Mouse (Mus musculus): Measurements from ENCODE around the gene Kcnj14. TPM values are rescaled to one million over a fixed set of nuclear protein-coding genes. Genes with fewer than 3 reads are reported as not detected.

The Kcnj14 gene
- total RNA-seq, 2 experiments from 2014 or later: 0.45 to 0.53 TPM

DNA sequence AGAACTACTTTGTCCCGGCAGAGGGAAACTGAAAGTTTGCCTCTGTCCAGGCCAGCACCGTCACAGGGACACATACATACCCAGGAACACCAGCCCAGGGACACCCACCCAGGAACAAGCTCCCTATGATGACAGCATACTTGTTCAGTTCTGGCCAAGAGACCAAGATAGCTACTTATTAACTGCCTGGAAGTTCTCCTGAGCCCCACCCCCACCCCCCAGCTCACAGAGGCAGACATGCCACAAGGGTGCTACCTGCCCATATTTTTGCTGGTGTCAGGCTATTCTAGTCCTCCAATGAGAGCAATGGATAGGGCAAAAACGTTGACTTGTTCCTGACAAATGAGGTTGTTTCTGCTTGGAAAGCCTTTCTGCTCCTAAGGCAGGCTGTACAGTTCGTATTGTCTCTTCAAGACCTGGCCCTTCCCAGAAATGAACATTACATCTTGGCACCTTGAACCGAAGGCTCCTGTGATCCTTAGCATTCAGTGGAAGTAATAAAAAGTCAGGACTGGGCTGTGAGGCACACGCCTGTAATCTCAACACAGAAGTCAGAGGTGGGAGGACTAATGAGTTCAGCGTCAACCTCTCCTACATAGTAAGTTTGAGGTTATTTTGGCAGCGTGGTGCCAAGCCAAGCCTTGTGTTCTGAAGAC, 54.0 kb downstream of the Kcnj14 start:
- no peak for DNase-seq (ENCODE audit: low spot score in 2 of 2)

DNA sequence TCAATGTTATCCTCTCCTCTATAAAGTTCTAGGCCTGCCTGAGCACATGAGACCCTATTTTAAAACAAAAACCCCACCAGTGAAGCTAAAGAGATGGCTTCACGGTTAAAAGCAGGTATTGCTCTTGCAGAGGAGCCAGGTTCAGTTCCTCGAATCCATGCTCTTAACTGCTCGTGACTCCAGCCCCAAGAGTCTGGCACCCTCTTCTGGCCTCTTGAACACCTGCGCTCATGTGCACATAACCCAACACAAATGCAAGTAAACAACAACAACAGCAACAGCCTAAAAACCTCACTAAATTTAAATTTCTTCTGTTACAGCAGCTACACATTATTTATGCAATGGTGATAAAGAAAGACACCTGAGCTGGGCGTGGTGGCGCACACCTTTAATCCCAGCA, 57.1 kb downstream of the Kcnj14 start:
- no peak for DNase-seq (ENCODE audit: low spot score in 2 of 2)

DNA sequence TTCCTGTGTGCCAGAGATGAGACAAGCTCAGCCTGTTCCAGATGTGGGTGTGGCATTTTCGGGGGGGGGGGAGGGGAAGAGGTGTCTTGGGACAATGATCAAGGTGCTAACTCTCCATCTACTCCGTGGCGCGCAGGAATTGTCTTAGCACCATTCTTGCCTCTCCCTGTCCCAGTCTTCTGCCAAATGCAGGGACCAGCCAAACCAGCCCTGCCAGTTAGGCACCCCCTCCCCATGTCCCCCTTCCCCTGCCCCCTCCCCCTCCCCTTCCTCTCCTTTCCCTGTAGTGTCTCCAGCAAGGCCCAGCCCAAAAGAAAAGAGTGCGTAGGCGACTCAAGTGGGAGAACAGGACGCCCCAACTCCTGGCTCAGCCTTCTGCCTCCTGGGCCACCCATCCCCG, 57.8 kb downstream of the Kcnj14 start:
- no peak for DNase-seq (ENCODE audit: low spot score in 2 of 2)

Other genes starting within 250 kb of the Kcnj14 start
- under 1 TPM in 1 of 2 experiments, not detected in 1; 0.34 TPM for gene Fgf21, start 209.3 kb downstream of the Kcnj14 start, total RNA-seq (2021)
- under 1 TPM in 1 of 2 experiments, not detected in 1; 0.22 TPM for gene Fut1, start 207.5 kb downstream of the Kcnj14 start, total RNA-seq (2021)
- 1 to 10 TPM in 1 of 2 experiments, under 1 TPM in 1; 0.54 to 1.1 TPM for gene Izumo1, start 203.0 kb downstream of the Kcnj14 start, total RNA-seq (2021)
- gene Rasip1, start 197.3 kb downstream of the Kcnj14 start, total RNA-seq (2021): 10 to 100 TPM; 31.1 to 31.2 TPM
- 10 to 100 TPM; 11.5 to 14.2 TPM for gene Mamstr, start 184.8 kb downstream of the Kcnj14 start, total RNA-seq (2021)
- gene Fut2, start 158.4 kb downstream of the Kcnj14 start, total RNA-seq (2021): under 1 TPM in 1 of 2 experiments, not detected in 1; 0.42 TPM
- gene Ntn5, start 140.8 kb downstream of the Kcnj14 start, total RNA-seq (2021): under 1 TPM in 1 of 2 experiments, not detected in 1; 0.20 TPM
- gene Sec1, start 130.4 kb downstream of the Kcnj14 start, total RNA-seq (2021): under 1 TPM; 0.11 to 0.28 TPM
- gene Car11, start 124.9 kb downstream of the Kcnj14 start, total RNA-seq (2021): 10 to 100 TPM; 15.1 to 16.4 TPM
- gene Dbp, start 119.7 kb downstream of the Kcnj14 start, total RNA-seq (2021): 100 to 1,000 TPM; 101 to 129 TPM
- gene Rpl18, start 109.3 kb downstream of the Kcnj14 start, total RNA-seq (2021): 1,000 to 10,000 TPM; 1,215 to 1,230 TPM
- gene Sphk2, start 106.8 kb downstream of the Kcnj14 start, total RNA-seq (2021): 10 to 100 TPM; 30.1 to 33.3 TPM
- under 1 TPM; 0.45 to 0.62 TPM for gene Fam83e, start 103.6 kb downstream of the Kcnj14 start, total RNA-seq (2021)
- gene Spaca4, start 99.0 kb downstream of the Kcnj14 start, total RNA-seq (2021): not detected
- 10 to 100 TPM; 17.2 to 18.8 TPM for gene Lmtk3, start 41.0 kb downstream of the Kcnj14 start, total RNA-seq (2021)
- 1 to 10 TPM in 1 of 2 experiments, under 1 TPM in 1; 0.64 to 1.0 TPM for gene Sult2b1, start 40.1 kb downstream of the Kcnj14 start, total RNA-seq (2021)
- 100 to 1,000 TPM; 124 to 126 TPM for gene Cyth2, start 10.2 kb downstream of the Kcnj14 start, total RNA-seq (2021)
- 10 to 100 TPM; 28.2 to 28.3 TPM for gene Grwd1, start 6.2 kb upstream of the Kcnj14 start, total RNA-seq (2021)
- gene Kdelr1, start 48.0 kb upstream of the Kcnj14 start, total RNA-seq (2021): 100 to 1,000 TPM; 147 to 148 TPM
- gene Grin2d, start 53.6 kb upstream of the Kcnj14 start, total RNA-seq (2021): 1 to 10 TPM; 2.0 to 2.1 TPM
- under 1 TPM; 0.79 to 0.95 TPM for gene Syngr4, start 71.9 kb upstream of the Kcnj14 start, total RNA-seq (2021)
- gene Tmem143, start 72.2 kb upstream of the Kcnj14 start, total RNA-seq (2021): 10 to 100 TPM; 30.2 to 33.3 TPM
- gene Emp3, start 96.6 kb upstream of the Kcnj14 start, total RNA-seq (2021): 100 to 1,000 TPM; 191 to 202 TPM
- 1 to 10 TPM; 8.8 to 10.0 TPM for gene Ccdc114, start 99.3 kb upstream of the Kcnj14 start, total RNA-seq (2021)
- gene Abcc6, start 205.5 kb upstream of the Kcnj14 start, total RNA-seq (2021): 1 to 10 TPM; 1.5 to 7.2 TPM
- 10 to 100 TPM; 53.4 to 57.7 TPM for gene Nomo1, start 208.9 kb upstream of the Kcnj14 start, total RNA-seq (2021)